Mouse (Mus musculus): ENCODE measurements around the gene Fancc. TPM values are rescaled to one million over a fixed set of nuclear protein-coding genes. Genes with fewer than 3 reads are reported as not detected.
A peak's percentile ranks its signal among the peaks of the same experiment; 100 is the strongest.

Gene Fancc
- polyA plus RNA-seq, 1 experiment from 2014 or later: 15.8 TPM

DNA sequence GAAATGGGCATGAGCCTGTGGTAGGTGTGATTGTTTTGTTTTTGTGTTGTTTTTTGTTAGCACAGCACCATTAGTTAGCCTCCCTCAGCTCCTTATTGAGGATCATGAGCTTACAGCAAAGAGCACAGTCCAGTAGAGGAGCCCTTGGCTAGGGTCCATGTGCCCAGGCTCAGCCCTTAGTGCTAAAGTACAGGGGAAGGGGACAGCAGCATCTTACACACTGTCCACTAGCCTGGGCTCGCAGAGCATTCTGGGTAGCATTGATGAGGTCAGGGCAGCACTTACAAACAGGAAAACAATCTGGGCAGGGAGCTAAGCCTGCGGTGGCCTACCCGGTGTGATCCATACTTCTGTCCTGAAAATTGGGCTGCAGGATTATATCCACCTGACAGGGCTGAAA is 261.5 kb downstream of the Fancc start:
- 0 out of 2 replicates have a peak overlapping the region, but pooled peaks have one; percentile 22 for H3K27ac ChIP-seq
- H3K4me1 ChIP-seq: peaks cover 35% of the 10 kb centered on the region
- H3K27me3 ChIP-seq (ENCODE audit: insufficient read depth, poor library complexity, severe bottlenecking): no peaks in the 10 kb centered on the region
- WGBS: 77% methylated on average over 3 of the region's 3 CpGs
- H3K9me3 ChIP-seq: no peaks in the 10 kb centered on the region
- H3K4me3 ChIP-seq: no peak overlapping the region
- DNase-seq (ENCODE audit: low spot score): no peak
- no peaks in the 10 kb centered on the region for H3K36me3 ChIP-seq

MicroRNAs within 50 kb of the gene (microRNA counts, 519-probe panel; counts per million panel counts)
- microRNA mmu-miR-23b: 3,484 counts per million, percentile 18 among the panel's probes with 10 or more counts
- microRNA mmu-miR-24: 4,732 counts per million, percentile 31 among the panel's probes with 10 or more counts
- not detected for microRNA mmu-miR-27b

Small RNA genes within 50 kb of the gene (microRNA-seq; reads per million reads assigned to microRNA genes)
- gene Mir23b (14,536 reads per million, percentile 96 among the genes with 10 or more reads in this experiment), gene Mir24-1 (not detected), gene Mir27b (1,242 reads per million, percentile 81 among the genes with 10 or more reads in this experiment), gene Mir3074-1 (not detected)

Other genes starting within 250 kb of the Fancc start
- 8.1 and 16.9 TPM in 2 replicates for gene Ptch1, start 76.3 kb upstream of the Fancc start, polyA plus RNA-seq (2016; fragmentation: Nextera tagmentation; extraction: Ambion mirVana)